Mouse (Mus musculus) megakaryocyte-erythroid progenitor cell, adult 5-6 weeks (primary cell): ENCODE measurements around the gene Mast4. TPM values are rescaled to one million over a fixed set of nuclear protein-coding genes. Genes with fewer than 3 reads are reported as not detected.
A peak's percentile ranks its signal among the peaks of the same experiment; 100 is the strongest.

Experiments used
- ATAC-seq: replicated peaks from 2 replicates; pipeline ENCODE4 v1.8.0; 2016; ENCODE audit warnings: mild to moderate bottlenecking, inconsistent platforms; ENCODE audit not compliant: severe bottlenecking, poor library complexity, low FRiP score, low TSS enrichment
- total RNA-seq, 2 experiments: library from RNA; stranded (forward) in 1 of 2; stranded (reverse) in 1 of 2; fragments of 200-1000, 215-1000 nt in 1 of 2; fragments of >200 nt in 1 of 2; fragmentation: Nextera tagmentation in 1 of 2; gene quantifications; 2 replicates each; pipeline ENCODE4 v1.2.3; 2014 to 2017

The Mast4 gene
- total RNA-seq, 2 experiments from 2014 or later, result 10.9 to 40.9 TPM

- no peak for ATAC-seq
Observed at GRCm38 (mm10) chr13:102913919-102914318, 420.4 kb downstream of the Mast4 start.

DNA sequence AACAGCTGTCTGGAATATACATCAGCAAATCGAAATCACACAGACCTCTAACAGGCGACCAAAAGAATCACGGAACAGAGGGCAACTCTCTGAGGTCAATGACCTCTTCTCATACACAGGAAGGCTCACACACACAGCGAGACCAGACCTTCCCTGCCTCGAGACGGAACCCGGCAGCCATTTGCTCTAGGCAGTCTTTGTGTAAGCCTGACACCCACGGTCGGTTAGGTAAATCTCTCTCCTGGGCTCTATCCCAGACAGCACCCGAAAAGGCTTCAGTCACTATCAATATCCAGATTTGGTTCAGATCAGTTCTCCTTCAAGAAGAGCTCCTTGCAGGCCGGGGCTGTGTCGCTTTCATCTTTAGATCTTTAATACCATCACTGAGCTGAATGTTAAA is 421.4 kb downstream of the Mast4 start:
- ATAC-seq, result no peak

DNA sequence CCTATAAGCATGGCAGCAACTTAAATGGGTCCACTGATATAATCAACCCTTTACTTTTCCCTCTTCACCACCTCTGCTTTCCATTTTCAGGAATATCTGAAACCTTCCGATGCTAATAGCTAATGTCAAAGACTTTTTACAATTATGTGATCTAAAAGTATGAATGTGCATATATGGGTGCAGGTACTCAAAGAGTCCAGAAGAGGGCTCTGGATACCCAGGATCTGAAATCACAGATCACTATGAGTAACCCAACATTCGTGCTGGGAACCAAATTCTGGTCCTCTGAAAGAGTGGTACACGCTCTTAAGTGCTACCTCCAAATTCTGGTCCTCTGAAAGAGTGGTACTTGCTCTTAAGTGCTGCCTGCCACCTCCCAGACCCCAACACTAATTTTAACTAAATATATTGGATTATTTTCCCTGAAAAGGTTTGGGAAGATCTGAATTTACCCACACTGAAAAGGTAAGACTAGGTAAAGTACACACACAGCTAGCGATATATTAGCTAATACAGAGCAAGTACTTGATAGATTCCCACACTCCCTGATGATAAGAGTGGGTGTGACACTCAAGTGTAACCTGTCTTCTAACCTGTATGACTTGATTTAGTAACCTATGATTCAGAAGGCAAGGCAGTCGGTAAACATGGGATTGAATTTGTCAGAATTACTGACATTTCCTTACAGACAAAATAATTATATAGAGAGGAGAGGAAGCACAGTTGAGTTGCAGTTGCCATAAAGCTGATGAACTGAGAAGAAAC is 424.5 kb downstream of the Mast4 start:
- no peak for ATAC-seq

DNA sequence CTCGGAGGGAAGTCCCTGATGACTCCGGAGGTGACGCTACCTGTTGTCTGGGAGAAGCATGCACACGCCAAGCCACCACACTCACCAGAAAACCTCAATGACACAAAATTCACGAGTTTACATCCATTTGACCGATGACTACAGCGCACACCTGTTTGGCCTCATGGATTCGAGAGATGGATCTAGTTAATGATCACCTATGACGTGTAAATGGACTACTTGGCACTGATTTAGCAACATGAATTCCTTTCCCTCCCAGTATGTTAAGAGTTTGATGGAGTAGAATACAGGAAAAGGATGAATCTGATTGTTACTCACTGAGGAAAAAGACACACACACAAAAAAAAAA is 427.7 kb downstream of the Mast4 start:
- no peak for ATAC-seq

DNA sequence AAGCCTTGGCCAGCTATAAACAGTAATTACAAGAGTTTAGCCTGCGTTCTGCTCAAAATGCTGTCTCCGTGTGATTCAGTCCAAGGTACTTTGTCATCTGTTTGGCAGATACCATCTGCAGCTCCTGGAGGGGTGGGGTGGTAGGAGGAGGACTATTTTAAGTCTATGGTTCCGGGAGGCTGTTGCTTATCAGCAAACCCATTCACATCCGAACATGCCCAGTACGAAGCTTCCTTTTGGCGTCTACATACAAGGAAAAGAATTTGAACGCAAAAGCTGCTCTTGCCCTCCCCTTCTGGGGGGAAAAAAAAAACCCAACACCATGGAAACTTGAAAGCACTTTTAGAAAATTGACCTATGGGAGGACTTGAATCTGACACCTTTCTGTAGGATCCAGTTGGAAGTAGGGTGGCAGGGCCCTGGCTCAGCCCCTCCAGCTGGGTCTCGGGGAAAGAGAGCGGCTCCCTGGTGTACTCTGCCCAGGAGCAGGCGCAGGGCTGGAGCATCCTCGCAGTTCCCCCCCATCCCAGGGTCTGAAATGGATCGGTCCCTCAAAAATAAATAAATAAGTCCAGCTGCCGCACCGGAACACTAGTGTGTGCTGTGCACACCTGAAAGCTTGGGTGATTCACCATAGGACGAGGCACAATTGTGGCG is 428.2 kb downstream of the Mast4 start:
- peak; percentile 89 for ATAC-seq

DNA sequence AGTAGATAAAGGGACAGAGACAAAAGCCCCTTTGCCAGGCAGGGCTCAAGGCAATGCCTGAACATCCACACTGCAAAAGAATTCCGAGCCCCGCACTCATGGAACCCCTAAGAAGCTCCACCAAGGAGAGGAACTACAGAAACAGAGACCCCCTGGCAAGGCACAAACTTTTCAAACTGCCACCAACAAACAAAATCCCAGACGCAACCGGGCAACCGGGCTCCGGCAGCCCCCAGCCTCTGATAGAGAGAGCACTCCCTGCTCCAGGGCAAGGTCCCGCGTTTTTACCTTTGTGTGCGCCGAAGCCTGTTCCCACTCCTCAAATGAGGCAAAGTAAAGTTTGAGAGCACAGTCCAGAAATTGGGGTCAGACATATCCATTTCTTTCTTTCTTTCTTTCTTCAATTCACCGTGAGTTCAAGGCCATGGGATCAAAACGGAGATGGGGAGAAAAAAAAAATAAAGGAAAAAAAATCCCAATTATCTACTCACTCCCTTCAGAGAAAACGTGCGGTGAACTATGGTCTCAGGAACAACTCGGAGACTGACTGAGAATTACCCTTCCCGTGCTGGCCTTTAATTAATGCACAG is 428.8 kb downstream of the Mast4 start:
- no peak for ATAC-seq

- no peak for ATAC-seq
Observed at GRCm38 (mm10) chr13:102903689-102904088, 430.6 kb downstream of the Mast4 start.

DNA sequence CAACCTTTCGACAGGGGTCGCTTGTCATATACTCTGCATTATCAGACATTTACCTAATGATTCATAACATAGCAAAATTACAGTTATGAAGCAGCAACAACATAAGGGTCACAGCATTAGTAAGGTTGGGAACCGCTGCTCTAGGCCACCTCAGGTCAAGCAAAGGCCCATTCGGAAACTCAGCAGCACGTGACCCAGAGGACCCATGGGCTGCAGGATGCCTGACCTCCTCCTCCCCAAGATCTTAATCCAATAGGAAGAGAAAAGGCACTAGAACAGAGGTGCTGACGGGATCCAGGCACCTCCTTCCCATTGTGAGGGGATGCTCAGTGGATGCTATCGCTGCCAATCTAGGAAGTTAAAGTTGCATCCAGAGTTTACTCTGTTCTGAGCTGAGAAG is 432.2 kb downstream of the Mast4 start:
- ATAC-seq, result no peak

DNA sequence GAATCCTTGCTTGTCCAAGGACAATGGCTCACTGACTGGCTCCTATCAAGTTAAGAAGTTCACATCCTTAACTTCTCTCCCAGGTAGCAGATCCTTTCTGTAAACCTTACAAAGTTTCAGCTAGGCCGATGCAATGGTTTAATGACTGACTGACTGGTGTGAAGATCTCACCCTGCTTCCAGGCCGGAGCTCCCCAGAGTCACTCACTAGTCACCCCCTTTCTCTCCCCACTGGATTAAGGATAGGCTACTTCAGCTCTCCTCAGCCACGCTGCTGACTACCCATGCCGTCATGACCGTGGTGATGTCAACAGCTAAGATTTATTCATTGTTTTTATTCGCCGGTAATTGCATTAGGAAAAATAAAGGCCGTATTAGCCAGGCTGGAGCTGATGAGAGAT is 433.8 kb downstream of the Mast4 start:
- ATAC-seq, result no peak

GRCm38 (mm10) chr13:102900083-102900420 is 434.2 kb downstream of the Mast4 start:
- ATAC-seq, result no peak

- 0 out of 2 replicates have a peak, but pooled peaks have one; percentile 6 for ATAC-seq
Observed at GRCm38 (mm10) chr13:102899253-102900082, 434.8 kb downstream of the Mast4 start.

GRCm38 (mm10) chr13:102898374-102899131 is 435.7 kb downstream of the Mast4 start:
- peak; percentile 46 for ATAC-seq

DNA sequence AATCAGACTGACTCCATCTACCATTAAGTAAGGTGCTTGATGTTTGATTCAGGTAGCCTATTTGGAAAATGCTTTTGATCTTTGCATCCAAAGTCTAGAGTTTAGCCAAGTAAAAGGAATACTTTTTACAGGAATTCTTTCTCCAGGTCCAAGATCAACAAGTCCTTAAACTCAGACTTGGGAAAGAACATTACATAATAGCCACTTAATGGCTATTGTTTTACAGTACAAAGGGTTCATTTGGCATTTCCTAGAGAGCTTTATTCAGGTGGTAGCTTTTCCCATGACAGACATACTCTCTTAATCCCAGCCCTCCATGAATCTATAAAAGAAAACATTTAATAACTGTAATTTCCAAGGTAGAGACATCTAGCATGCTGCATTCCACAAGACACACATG is 438.0 kb downstream of the Mast4 start:
- ATAC-seq, result no peak

DNA sequence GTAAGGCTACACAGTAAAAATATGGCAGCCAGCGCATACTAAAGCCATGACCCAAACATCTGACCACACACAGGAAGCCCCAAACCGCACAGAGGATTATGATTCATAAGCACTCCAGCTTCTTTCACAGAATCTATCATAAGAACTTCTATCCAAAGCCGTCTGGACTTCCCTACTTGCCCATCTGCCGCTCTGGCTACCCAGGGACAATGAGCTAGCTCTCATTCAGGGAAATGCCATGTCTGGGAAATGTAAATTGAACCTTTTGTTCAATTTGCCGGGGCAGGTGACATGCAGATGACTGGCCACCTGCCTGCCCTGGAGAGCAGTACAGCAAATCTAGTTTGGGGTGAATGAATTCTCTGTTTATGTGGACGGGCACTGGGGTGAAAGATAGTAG is 438.4 kb downstream of the Mast4 start:
- no peak for ATAC-seq

GRCm38 (mm10) chr13:102894287-102895234 is 439.7 kb downstream of the Mast4 start:
- ATAC-seq, result no peak

GRCm38 (mm10) chr13:102892783-102893182 is 441.5 kb downstream of the Mast4 start:
- no peak for ATAC-seq

GRCm38 (mm10) chr13:102889989-102890388 is 444.3 kb downstream of the Mast4 start:
- ATAC-seq, result no peak

GRCm38 (mm10) chr13:102889537-102889936 is 444.8 kb downstream of the Mast4 start:
- ATAC-seq, result no peak
